9 mouse cellular contexts compared by ENCODE assay signal in the genomic region with DNA sequence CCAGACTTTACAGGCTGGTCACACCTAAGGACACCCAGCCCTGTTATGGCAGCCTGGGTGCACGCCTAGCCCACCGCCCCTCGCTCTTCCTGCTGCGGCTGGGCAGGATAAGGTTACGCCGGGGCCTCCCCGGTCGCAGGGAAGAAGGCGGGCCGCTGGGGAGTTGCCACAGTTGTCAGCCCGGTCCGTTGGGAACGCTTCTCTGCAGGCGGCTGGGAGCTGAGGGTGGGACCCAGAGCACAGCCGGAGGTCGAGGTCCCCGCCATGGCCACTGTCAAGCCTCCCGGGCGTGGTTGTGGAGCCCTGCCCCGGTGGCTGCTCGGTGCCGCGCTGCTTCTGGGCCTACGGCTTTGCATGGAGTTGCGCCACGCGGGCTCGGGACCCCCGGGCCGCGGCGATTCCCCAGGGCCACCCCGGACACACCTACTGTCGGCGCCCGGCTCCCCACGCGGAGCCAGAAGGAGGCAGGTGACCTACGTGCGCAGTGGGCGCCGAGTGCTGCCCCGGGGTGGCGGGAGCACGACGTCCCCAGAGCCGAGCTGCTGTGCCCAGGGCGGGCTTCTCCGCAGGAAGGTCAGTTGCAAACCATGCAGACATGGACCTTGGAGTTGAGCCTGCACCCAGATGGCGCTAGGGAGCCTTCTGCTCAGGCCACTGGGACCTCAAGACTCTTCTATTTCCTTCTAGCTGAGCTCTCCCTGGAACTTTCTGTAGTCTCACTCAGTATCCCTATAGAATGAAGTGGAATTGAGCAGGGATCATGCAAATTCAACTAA. TPM values are rescaled to one million over a fixed set of nuclear protein-coding genes. Genes with fewer than 3 reads are reported as not detected.
DNase-seq lines count a peak whose midpoint lies in the region; ATAC-seq and TF ChIP-seq lines count a peak whose summit lies in the region.
"Had no signal": no experiment of that assay in that cellular context is flagged by ENCODE, and none has a peak within 500 bp of the region (broad histone marks: within the 10 kb centered on the region; RNA-seq: fewer than 3 reads in every experiment).

Gene Mettl24, plus strand, starts transcription at position 191 of the 776 bp plus-strand sequence.

- no peaks in the 10 kb centered on the region for H3K36me3 ChIP-seq in spleen, adult 2 months (ENCODE audit: control insufficient read depth, insufficient read depth, low read length)
- no peaks in the 10 kb centered on the region for H3K36me3 ChIP-seq in embryonic facial prominence, embryonic 12.5 days
- no peaks in the 10 kb centered on the region for H3K36me3 ChIP-seq in intestine, postnatal 0 days (ENCODE audit: control insufficient read depth, insufficient read depth)
- no peaks in the 10 kb centered on the region for H3K36me3 ChIP-seq in limb, embryonic 10.5 days
- H3K36me3 ChIP-seq in midbrain, embryonic 13.5 days = no peaks in the 10 kb centered on the region
- H3K36me3 ChIP-seq in stomach, embryonic 14.5 days (ENCODE audit: control insufficient read depth, insufficient read depth, low read length) = no peaks in the 10 kb centered on the region
- H3K36me3 ChIP-seq: G1E had no signal

- H3K27me3 ChIP-seq in spleen, adult 2 months (ENCODE audit: control insufficient read depth, insufficient read depth, low read length) = peaks cover 7% of the 10 kb centered on the region; the same call in 1 of the 2 replicates
- no peaks in the 10 kb centered on the region for H3K27me3 ChIP-seq in embryonic facial prominence, embryonic 12.5 days
- no peaks in the 10 kb centered on the region for H3K27me3 ChIP-seq in intestine, postnatal 0 days (replicated peaks; ENCODE audit: control insufficient read depth, insufficient read depth, low read length)
- H3K27me3 ChIP-seq in limb, embryonic 10.5 days (ENCODE audit: low read depth, poor library complexity, severe bottlenecking) = no peaks in the 10 kb centered on the region
- H3K27me3 ChIP-seq in midbrain, embryonic 13.5 days = 0 out of 2 replicates have a peak, but pooled peaks cover 7% of the 10 kb centered on the region
- H3K27me3 ChIP-seq in stomach, embryonic 14.5 days (ENCODE audit: control insufficient read depth, insufficient read depth, low read length) = no peaks in the 10 kb centered on the region

- H3K9ac ChIP-seq in embryonic facial prominence, embryonic 12.5 days = peak within 1 kb of the TSS; percentile 67
- peak within 1 kb of the TSS; percentile 71 for H3K9ac ChIP-seq in intestine, postnatal 0 days (ENCODE audit: low read depth, low read length)
- H3K9ac ChIP-seq in midbrain, embryonic 13.5 days (replicated peaks) = peak within 1 kb of the TSS; percentile 74
- peak within 1 kb of the TSS; percentile 78 for H3K9ac ChIP-seq in stomach, embryonic 14.5 days (replicated peaks; ENCODE audit: low read depth, low read length)

- H3K4me2 ChIP-seq in embryonic facial prominence, embryonic 12.5 days (replicated peaks) = peak within 1 kb of the TSS; percentile 99
- peak within 1 kb of the TSS; percentile 100 for H3K4me2 ChIP-seq in intestine, postnatal 0 days (replicated peaks; ENCODE audit: low read depth)
- peak within 1 kb of the TSS; percentile 98 for H3K4me2 ChIP-seq in midbrain, embryonic 13.5 days (replicated peaks)
- H3K4me2 ChIP-seq in stomach, embryonic 14.5 days (replicated peaks; ENCODE audit: low read depth, low read length) = peak within 1 kb of the TSS; percentile 96

- no peaks in the 10 kb centered on the region for H3K9me3 ChIP-seq in embryonic facial prominence, embryonic 12.5 days
- no peaks in the 10 kb centered on the region for H3K9me3 ChIP-seq in intestine, postnatal 0 days (ENCODE audit: control insufficient read depth)
- H3K9me3 ChIP-seq in limb, embryonic 10.5 days (replicated peaks) = no peaks in the 10 kb centered on the region
- no peaks in the 10 kb centered on the region for H3K9me3 ChIP-seq in midbrain, embryonic 13.5 days
- no peaks in the 10 kb centered on the region for H3K9me3 ChIP-seq in stomach, embryonic 14.5 days (ENCODE audit: control insufficient read depth, low read depth, low read length)
- H3K9me3 ChIP-seq: G1E had no signal

- peak in 1 of 2 experiments; percentile 7 for DNase-seq in spleen, adult 2 months (ENCODE audit: low read depth in 1 of 2, low spot score in 2 of 2)
- DNase-seq in spleen, adult 12 weeks (ENCODE audit: low spot score) = no peak
- DNase-seq in heart, adult 18-20 months = peak; percentile 75 to 81
- peak; percentile 84 for DNase-seq in limb, embryonic 10.5 days (ENCODE audit: low spot score)

- H3K4me1 ChIP-seq in spleen, adult 2 months (ENCODE audit: control insufficient read depth, insufficient read depth, insufficient read length) = no peaks in the 10 kb centered on the region; the same call in 1 of the 2 replicates
- H3K4me1 ChIP-seq in embryonic facial prominence, embryonic 12.5 days = peaks cover 10% of the 10 kb centered on the region
- 0 out of 2 replicates have a peak, but pooled peaks cover 3% of the 10 kb centered on the region for H3K4me1 ChIP-seq in intestine, postnatal 0 days (replicated peaks; ENCODE audit: control insufficient read depth, insufficient read depth, low read length)
- H3K4me1 ChIP-seq in limb, embryonic 10.5 days = peaks cover 21% of the 10 kb centered on the region
- peaks cover 27% of the 10 kb centered on the region for H3K4me1 ChIP-seq in midbrain, embryonic 13.5 days (replicated peaks)
- 0 out of 2 replicates have a peak, but pooled peaks cover 3% of the 10 kb centered on the region for H3K4me1 ChIP-seq in stomach, embryonic 14.5 days (ENCODE audit: control insufficient read depth, insufficient read depth, low read length)

- WGBS in spleen, adult 2 months = 2% methylated on average over 50 of the region's 50 CpGs
- under 1% methylated on average over 50 of the region's 50 CpGs for WGBS in embryonic facial prominence, embryonic 12.5 days
- WGBS in intestine, postnatal 0 days = under 1% methylated on average over 50 of the region's 50 CpGs
- WGBS in limb, embryonic 10.5 days = under 1% methylated on average over 50 of the region's 50 CpGs
- under 1% methylated on average over 50 of the region's 50 CpGs for WGBS in midbrain, embryonic 13.5 days
- under 1% methylated on average over 45 of the region's 50 CpGs for WGBS in stomach, embryonic 14.5 days

- TF ChIP-seq POLR2A in spleen, adult 2 months (IDR thresholded peaks at IDR 0.05; ENCODE audit: low read depth, low read length) = no peak

- H3K27ac ChIP-seq in spleen, adult 2 months (ENCODE audit: insufficient read depth, low read length) = no peak within 1 kb of the TSS; the same call in 1 of the 2 replicates
- no peak within 1 kb of the TSS for H3K27ac ChIP-seq in embryonic facial prominence, embryonic 12.5 days
- H3K27ac ChIP-seq in intestine, postnatal 0 days (ENCODE audit: low read depth, low read length) = peak within 1 kb of the TSS; percentile 35; the same call in 1 of the 2 replicates
- H3K27ac ChIP-seq in limb, embryonic 10.5 days = peak within 1 kb of the TSS; percentile 95
- H3K27ac ChIP-seq in midbrain, embryonic 13.5 days = no peak within 1 kb of the TSS
- H3K27ac ChIP-seq in stomach, embryonic 14.5 days (ENCODE audit: low read length) = 0 out of 2 replicates have a peak within 1 kb of the TSS, but pooled peaks have one; percentile 10

- peak; percentile 76; the same call in 1 of the 2 replicates for ATAC-seq in embryonic facial prominence, embryonic 12.5 days (ENCODE audit: insufficient number of reproducible peaks, insufficient read depth, low FRiP score, low TSS enrichment)
- ATAC-seq in intestine, postnatal 0 days = peak; percentile 74
- ATAC-seq in midbrain, embryonic 13.5 days = peak; percentile 84
- ATAC-seq in stomach, embryonic 14.5 days (ENCODE audit: insufficient number of reproducible peaks, insufficient read depth, low FRiP score, low read depth) = peak; percentile 88

- peak within 1 kb of the TSS; percentile 39; the same call in 1 of the 2 replicates for H3K4me3 ChIP-seq in spleen, adult 2 months (ENCODE audit: extremely low read depth, insufficient read depth, insufficient read length)
- peak within 1 kb of the TSS; percentile 60 for H3K4me3 ChIP-seq in embryonic facial prominence, embryonic 12.5 days
- H3K4me3 ChIP-seq in intestine, postnatal 0 days (ENCODE audit: low read depth, low read length) = peak within 1 kb of the TSS; percentile 56
- peak within 1 kb of the TSS; percentile 70 for H3K4me3 ChIP-seq in limb, embryonic 10.5 days
- H3K4me3 ChIP-seq in midbrain, embryonic 13.5 days (replicated peaks) = peak within 1 kb of the TSS; percentile 53
- H3K4me3 ChIP-seq in stomach, embryonic 14.5 days (ENCODE audit: low read depth, low read length) = peak within 1 kb of the TSS; percentile 63

- no peak for TF ChIP-seq CTCF in spleen, adult 2 months (IDR thresholded peaks at IDR 0.05; ENCODE audit: extremely low read depth, insufficient read depth, insufficient read length, insufficient replicate concordance)
- peak; percentile 89 for TF ChIP-seq CTCF in intestine, postnatal 0 days (IDR thresholded peaks at IDR 0.05; ENCODE audit: low read depth)

RNA-seq across cellular contexts. Expression of gene Mettl24, which starts in this region (rescaled TPM):
- polyA plus RNA-seq in spleen, adult 2 months (2012; rRNA removed) = 0.85 and 1.2 TPM in 2 replicates
- polyA plus RNA-seq in embryonic facial prominence, embryonic 12.5 days (2016; fragmentation: Nextera tagmentation; extraction: Ambion mirVana) = 0.96 and 1.1 TPM in 2 replicates
- 1 to 10 TPM; 1.3 to 1.6 TPM for total RNA-seq in heart, adult 18-20 months (2021)
- polyA plus RNA-seq in intestine, postnatal 0 days (2015; fragmentation: Nextera tagmentation; extraction: Ambion mirVana) = 1.7 and 1.9 TPM in 2 replicates
- polyA plus RNA-seq in limb, embryonic 10.5 days (2016; fragmentation: Nextera tagmentation; extraction: Ambion mirVana) = 1.6 and 1.8 TPM in 2 replicates
- 0.43 and 0.52 TPM in 2 replicates for polyA plus RNA-seq in midbrain, embryonic 13.5 days (2015; fragmentation: Nextera tagmentation; extraction: Ambion mirVana)
- polyA plus RNA-seq in stomach, embryonic 14.5 days (2014; fragmentation: Nextera tagmentation; extraction: Ambion mirVana) = 3.9 and 4.0 TPM in 2 replicates
- total RNA-seq: G1E had no signal
- polyA plus RNA-seq: G1E had no signal

Comparison
In these comparisons a context has a peak if more than half of its experiments do, and no peak if none do; other contexts are left out.
1. Peak in ATAC-seq, H3K4me3 ChIP-seq, H3K9ac ChIP-seq and H3K4me2 ChIP-seq in midbrain, embryonic 13.5 days; RNA of the gene not detected or under 1 TPM.
2. H3K27ac ChIP-seq: peak in intestine, postnatal 0 days (single experiment), limb, embryonic 10.5 days (single experiment) and stomach, embryonic 14.5 days (single experiment); none in spleen, adult 2 months (single experiment), embryonic facial prominence, embryonic 12.5 days (single experiment) and midbrain, embryonic 13.5 days (single experiment).
3. Peak in every context shown above with its lines, with median percentiles within 50 percentile points of each other: H3K4me3 ChIP-seq, ATAC-seq, H3K4me2 ChIP-seq and H3K9ac ChIP-seq.